Mouse (Mus musculus) heart, adult 8-10 months (tissue): ENCODE measurements around the gene Bod1. TPM values are rescaled to one million over a fixed set of nuclear protein-coding genes. Genes with fewer than 3 reads are reported as not detected.

ENCODE experiments used
- DNase-seq: peaks from one replicate; pipeline ENCODE4 v3.0.0; 2022; ENCODE audit warnings: low spot score
- total RNA-seq, 4 experiments: library from RNA; stranded (reverse); gene quantifications; 2 replicates each; pipeline ENCODE4 v1.2.4; 2022

The Bod1 gene
- 100 to 1,000 TPM; 135 to 160 (median 146) TPM for total RNA-seq

GRCm38 (mm10) chr11:31671354-31672169, at the start of gene Bod1:
Bod1 (minus strand) TSS chr11:31671885.
- peak; percentile 92 for DNase-seq

GRCm38 (mm10) chr11:31719090-31719489, 47.4 kb upstream of the Bod1 start:
- no peak for DNase-seq

- peak; percentile 27 for DNase-seq
These were observed 46.4 kb upstream of the Bod1 start for GRCm38 (mm10) chr11:31717926-31718735.

GRCm38 (mm10) chr11:31713641-31714121, 42.0 kb upstream of the Bod1 start:
- DNase-seq: peak; percentile 74

- DNase-seq: peak; percentile 28
These were observed 41.4 kb upstream of the Bod1 start for GRCm38 (mm10) chr11:31713116-31713515.

- DNase-seq: no peak
These were observed 36.1 kb upstream of the Bod1 start for GRCm38 (mm10) chr11:31707771-31708170.

- peak; percentile 37 for DNase-seq
These were observed 31.5 kb upstream of the Bod1 start for GRCm38 (mm10) chr11:31703173-31703572.

- DNase-seq: no peak
These were observed 30.2 kb upstream of the Bod1 start for GRCm38 (mm10) chr11:31701901-31702300.

- DNase-seq: no peak
These were observed 27.8 kb upstream of the Bod1 start for GRCm38 (mm10) chr11:31699502-31699901.

- no peak for DNase-seq
These were observed 23.1 kb upstream of the Bod1 start for GRCm38 (mm10) chr11:31694801-31695200.

GRCm38 (mm10) chr11:31694109-31694508, 22.4 kb upstream of the Bod1 start:
- no peak for DNase-seq

- no peak for DNase-seq
These were observed 21.6 kb upstream of the Bod1 start for GRCm38 (mm10) chr11:31693322-31693721.

- DNase-seq: no peak
These were observed 17.3 kb upstream of the Bod1 start for GRCm38 (mm10) chr11:31688956-31689355.

GRCm38 (mm10) chr11:31684913-31685567, 13.4 kb upstream of the Bod1 start:
- no peak for DNase-seq

- no peak for DNase-seq
These were observed 12.4 kb upstream of the Bod1 start for GRCm38 (mm10) chr11:31684126-31684525.

- no peak for DNase-seq
These were observed 8.2 kb upstream of the Bod1 start for GRCm38 (mm10) chr11:31679840-31680381.

- no peak for DNase-seq
These were observed 5.6 kb upstream of the Bod1 start for GRCm38 (mm10) chr11:31677309-31677708.

- no peak for DNase-seq
These were observed 5.1 kb upstream of the Bod1 start for GRCm38 (mm10) chr11:31676661-31677252.

GRCm38 (mm10) chr11:31675430-31675829, 3.7 kb upstream of the Bod1 start:
- peak; percentile 70 for DNase-seq

GRCm38 (mm10) chr11:31672170-31672563, 482 bp upstream of the Bod1 start:
- DNase-seq: no peak

GRCm38 (mm10) chr11:31670468-31670921, 1.2 kb downstream of the Bod1 start:
- DNase-seq: no peak
